Mouse (Mus musculus) hindbrain, embryonic 12.5 days (tissue): ENCODE measurements at regions not wholly inside any gene's neighbourhood (a gene's known extent, or its start where the extent isn't known, plus 50 kb on each side); places are given as distances from the start of the nearest gene placed in this dataset.
A peak's percentile ranks its signal among the peaks of the same experiment; 100 is the strongest.

ENCODE experiments used
- ATAC-seq: fragments of 200-750 bp; cut with Nextera tagmentation; 2 replicates; pipeline ENCODE4 v1.8.0; 2017; ENCODE audit warnings: moderate TSS enrichment; ENCODE audit not compliant: low FRiP score
- H3K27ac ChIP-seq: fragments of 300-500 bp; sonication (generic); 2 replicates; pipeline ENCODE4 v1.5.1; 2016; ENCODE audit warnings: mild to moderate bottlenecking
- H3K27me3 ChIP-seq: fragments of 300-500 bp; sonication (generic); 2 replicates; pipeline ENCODE4 v1.6.1; 2016; ENCODE audit warnings: mild to moderate bottlenecking
- H3K36me3 ChIP-seq: fragments of 300-500 bp; sonication (generic); 2 replicates; pipeline ENCODE4 v1.6.1; 2016; ENCODE audit warnings: mild to moderate bottlenecking
- H3K4me1 ChIP-seq: fragments of 300-500 bp; sonication (generic); 2 replicates; pipeline ENCODE4 v1.6.1; 2016
- H3K4me2 ChIP-seq: fragments of 300-500 bp; sonication (generic); replicated peaks from 2 replicates; pipeline ENCODE4 v1.6.1; 2016; ENCODE audit warnings: mild to moderate bottlenecking
- H3K4me3 ChIP-seq: fragments of 300-500 bp; sonication (generic); 2 replicates; pipeline ENCODE4 v1.5.1; 2016; ENCODE audit warnings: mild to moderate bottlenecking
- H3K9ac ChIP-seq: fragments of 300-500 bp; sonication (generic); 2 replicates; pipeline ENCODE4 v1.6.1; 2016; ENCODE audit warnings: mild to moderate bottlenecking, moderate library complexity
- H3K9me3 ChIP-seq: fragments of 300-500 bp; sonication (generic); replicated peaks from 2 replicates; pipeline ENCODE4 v1.6.1; 2016; ENCODE audit warnings: mild to moderate bottlenecking
- WGBS: fragments of 180-500 bp; shearing (Covaris S2); methylation state at CpG from one replicate; pipeline ENCODE4 v1.1.7; 2016; 5-methylcytosine and 5-hydroxymethylcytosine counted together

DNA sequence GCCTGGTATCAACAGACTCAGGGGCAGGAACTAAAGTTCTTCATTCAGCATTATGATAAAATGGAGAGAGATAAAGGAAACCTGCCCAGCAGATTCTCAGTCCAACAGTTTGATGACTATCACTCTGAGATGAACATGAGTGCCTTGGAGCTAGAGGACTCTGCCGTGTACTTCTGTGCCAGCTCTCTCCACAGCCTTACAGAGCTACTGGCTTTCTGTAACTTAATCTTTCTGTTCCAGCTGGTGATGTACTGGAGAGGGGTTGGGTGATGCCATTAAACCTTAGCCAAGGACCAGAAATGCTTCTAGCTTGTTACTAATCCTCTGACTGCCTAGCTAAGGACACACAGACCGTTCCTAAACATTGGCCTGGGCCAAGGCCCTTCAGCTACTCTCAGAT, 83.9 kb upstream of the 2210010C04Rik start:
- Histone ChIP-seq H3K9ac (no peak overlapping the region), H3K27me3 (no peaks in the 10 kb centered on the region), H3K4me2 (no peak overlapping the region), H3K36me3 (no peaks in the 10 kb centered on the region), H3K4me1 (peaks cover 5% of the 10 kb centered on the region; the same call in 1 of the 2 replicates), H3K27ac (no peak overlapping the region), H3K9me3 (no peaks in the 10 kb centered on the region), H3K4me3 (no peak overlapping the region)
- WGBS = 80% methylated on average over 2 of the region's 2 CpGs
- no peak for ATAC-seq

DNA sequence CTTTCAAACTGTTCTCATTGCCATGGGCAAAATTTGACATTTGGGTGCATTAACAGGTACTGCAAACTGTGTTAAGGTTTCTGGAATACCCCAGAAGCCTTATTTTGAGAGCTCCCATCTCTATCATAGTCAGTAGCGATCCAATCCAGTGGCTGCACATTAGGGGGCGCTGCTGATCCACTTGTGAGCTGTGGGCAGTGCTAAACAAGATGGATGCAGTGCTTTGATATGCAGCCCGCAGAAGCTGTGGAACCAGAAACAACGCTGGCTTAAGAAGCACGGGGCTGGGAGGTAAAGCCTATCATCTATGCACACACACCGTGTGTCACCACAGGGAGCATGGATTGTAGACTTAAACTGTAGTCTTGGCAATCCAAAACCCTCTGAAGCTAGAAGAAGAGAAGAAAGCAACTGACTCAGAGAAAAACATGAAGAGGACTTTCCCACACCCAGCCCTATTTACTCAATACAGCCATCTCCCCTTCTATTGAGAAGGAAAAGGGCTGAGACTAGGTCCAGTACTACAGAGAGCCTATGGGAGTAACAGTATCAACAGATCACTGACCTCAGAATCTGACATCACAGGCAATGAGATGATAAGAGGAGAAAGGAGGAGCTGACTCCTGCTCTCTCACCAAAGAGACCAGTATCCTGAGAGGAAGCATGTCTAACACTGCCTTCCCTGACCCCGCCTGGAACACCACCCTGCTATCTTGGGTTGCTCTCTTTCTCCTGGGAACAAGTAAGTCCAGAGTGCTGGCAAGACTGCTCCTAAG, 83.1 kb upstream of the 2210010C04Rik start:
- no peaks in the 10 kb centered on the region for H3K9me3 ChIP-seq
- 0 out of 2 replicates have a peak overlapping the region, but pooled peaks have one; percentile 22 for H3K4me2 ChIP-seq

DNA sequence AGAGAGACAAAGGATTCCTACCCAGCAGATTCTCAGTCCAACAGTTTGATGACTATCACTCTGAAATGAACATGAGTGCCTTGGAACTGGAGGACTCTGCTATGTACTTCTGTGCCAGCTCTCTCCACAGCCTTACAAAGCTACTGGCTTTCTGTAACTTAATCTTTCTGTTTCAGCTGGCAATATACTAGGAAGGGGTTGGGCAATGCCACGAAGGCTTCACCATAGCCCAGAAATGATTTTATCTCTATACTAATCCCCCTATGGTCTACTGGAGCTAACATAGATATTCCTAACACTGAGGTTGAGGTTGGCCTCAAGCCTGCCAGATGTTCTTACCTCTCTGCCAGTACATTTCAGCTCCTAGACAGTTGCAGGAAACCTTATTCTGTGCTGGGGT, 78.6 kb upstream of the 2210010C04Rik start:
- H3K36me3 ChIP-seq = no peaks in the 10 kb centered on the region
- no peak overlapping the region for H3K4me3 ChIP-seq
- H3K4me2 ChIP-seq = no peak overlapping the region
- H3K9ac ChIP-seq = no peak overlapping the region
- ATAC-seq = no peak
- WGBS = 68% methylated on average over 1 of the region's 1 CpGs
- peaks cover 5% of the 10 kb centered on the region; the same call in 1 of the 2 replicates for H3K4me1 ChIP-seq
- H3K27me3 ChIP-seq = no peaks in the 10 kb centered on the region
- H3K27ac ChIP-seq = no peak overlapping the region
- H3K9me3 ChIP-seq = no peaks in the 10 kb centered on the region

More for the DNA sequence above, 83.1 kb upstream of the 2210010C04Rik start:
- 14% methylated on average over 7 of the region's 7 CpGs for WGBS
- no peak overlapping the region for H3K27ac ChIP-seq
- no peak overlapping the region for H3K4me3 ChIP-seq
- no peak overlapping the region for H3K9ac ChIP-seq
- no peaks in the 10 kb centered on the region for H3K27me3 ChIP-seq
- peaks cover 5% of the 10 kb centered on the region; the same call in 1 of the 2 replicates for H3K4me1 ChIP-seq
- no peaks in the 10 kb centered on the region for H3K36me3 ChIP-seq
- ATAC-seq = peak; percentile 54; the same call in 1 of the 2 replicates

DNA sequence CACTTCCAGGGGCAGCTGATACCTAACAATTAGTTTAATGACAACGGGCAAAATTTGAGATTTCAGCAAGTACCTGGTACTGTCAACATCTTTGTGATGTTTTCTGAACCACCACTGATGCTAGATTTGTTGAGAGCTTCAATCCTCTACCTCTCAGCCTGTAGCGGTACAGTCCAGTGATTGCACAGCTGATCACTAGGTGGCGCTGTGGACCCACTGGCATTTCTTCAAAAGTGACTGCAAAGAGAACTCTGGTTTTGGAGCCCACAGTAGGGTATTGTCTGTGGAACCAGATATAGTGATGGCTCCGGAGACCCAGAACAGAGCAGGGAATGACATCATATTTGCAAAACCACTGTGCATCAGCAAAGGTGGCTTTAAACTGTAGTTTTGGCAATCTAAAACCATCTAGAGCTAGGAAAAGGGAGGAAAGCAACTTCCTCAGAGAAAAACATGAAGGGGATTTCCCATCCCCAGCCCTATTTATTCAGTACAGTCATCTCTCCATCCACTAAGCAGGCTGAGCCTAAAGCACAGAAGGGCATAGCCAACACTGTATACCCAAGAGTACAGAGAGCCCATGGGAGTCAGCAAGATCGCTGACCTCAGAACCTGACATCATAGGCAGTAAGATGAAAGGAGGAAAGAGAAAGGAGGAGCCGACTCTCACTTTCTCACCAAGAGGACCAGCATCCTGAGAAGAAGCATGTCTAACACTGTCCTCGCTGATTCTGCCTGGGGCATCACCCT, 77.7 kb upstream of the 2210010C04Rik start:
- Histone ChIP-seq H3K27me3 (no peaks in the 10 kb centered on the region), H3K4me2 (no peak overlapping the region), H3K9ac (no peak overlapping the region), H3K36me3 (no peaks in the 10 kb centered on the region), H3K27ac (no peak overlapping the region), H3K4me1 (no peaks in the 10 kb centered on the region), H3K4me3 (no peak overlapping the region), H3K9me3 (no peaks in the 10 kb centered on the region)
- 45% methylated on average over 7 of the region's 7 CpGs for WGBS
- no peak for ATAC-seq

DNA sequence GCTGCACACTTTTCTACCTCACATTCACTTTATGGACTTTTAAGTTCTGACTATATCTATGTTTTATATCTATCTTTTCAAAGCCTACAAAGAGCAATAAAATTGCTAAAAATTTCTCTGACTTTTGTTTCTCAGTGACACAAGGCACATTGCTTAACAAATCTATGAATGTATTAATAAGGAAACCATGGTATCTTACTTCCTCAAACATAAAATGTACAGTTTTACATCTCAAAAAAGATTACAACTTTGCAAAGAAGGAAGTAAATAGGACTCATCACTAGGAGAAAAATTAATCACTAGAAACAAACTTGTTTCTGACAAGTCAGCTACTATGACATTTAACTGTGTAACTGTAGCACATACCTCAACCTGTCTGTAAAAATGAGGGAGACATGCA, 76.5 kb upstream of the 2210010C04Rik start:
- H3K36me3 ChIP-seq = no peaks in the 10 kb centered on the region
- ATAC-seq = no peak

DNA sequence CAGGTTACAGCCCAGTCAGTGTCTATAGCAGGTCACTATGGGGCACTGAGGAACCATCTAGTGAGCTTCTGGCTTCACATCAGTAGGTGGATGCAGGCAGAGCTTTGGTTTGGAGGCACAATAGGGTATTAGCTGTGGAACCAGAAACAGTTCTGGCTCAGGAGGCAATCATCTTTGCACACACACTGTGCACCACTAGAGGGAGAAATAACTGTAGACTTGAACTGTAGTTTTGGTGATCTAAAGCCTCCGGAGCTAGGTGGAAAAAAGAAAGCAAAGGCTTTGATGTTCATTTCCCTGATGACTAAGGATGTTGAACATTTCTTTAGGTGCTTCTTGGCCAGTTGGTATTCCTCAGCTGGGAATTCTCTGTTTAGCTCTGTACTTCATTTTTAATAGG, 73.6 kb upstream of the 2210010C04Rik start:
- no peak for ATAC-seq
- Histone ChIP-seq H3K9me3 (no peaks in the 10 kb centered on the region), H3K27me3 (no peaks in the 10 kb centered on the region), H3K4me2 (no peak overlapping the region), H3K27ac (no peak overlapping the region), H3K9ac (no peak overlapping the region), H3K36me3 (no peaks in the 10 kb centered on the region), H3K4me3 (no peak overlapping the region), H3K4me1 (no peaks in the 10 kb centered on the region)
- 50% methylated on average over 1 of the region's 1 CpGs for WGBS

More for the DNA sequence above, 76.5 kb upstream of the 2210010C04Rik start:
- H3K9ac ChIP-seq = no peak overlapping the region
- no peak overlapping the region for H3K27ac ChIP-seq
- H3K27me3 ChIP-seq = no peaks in the 10 kb centered on the region
- no peak overlapping the region for H3K4me2 ChIP-seq
- H3K9me3 ChIP-seq = no peaks in the 10 kb centered on the region
- no peaks in the 10 kb centered on the region for H3K4me1 ChIP-seq
- no peak overlapping the region for H3K4me3 ChIP-seq

DNA sequence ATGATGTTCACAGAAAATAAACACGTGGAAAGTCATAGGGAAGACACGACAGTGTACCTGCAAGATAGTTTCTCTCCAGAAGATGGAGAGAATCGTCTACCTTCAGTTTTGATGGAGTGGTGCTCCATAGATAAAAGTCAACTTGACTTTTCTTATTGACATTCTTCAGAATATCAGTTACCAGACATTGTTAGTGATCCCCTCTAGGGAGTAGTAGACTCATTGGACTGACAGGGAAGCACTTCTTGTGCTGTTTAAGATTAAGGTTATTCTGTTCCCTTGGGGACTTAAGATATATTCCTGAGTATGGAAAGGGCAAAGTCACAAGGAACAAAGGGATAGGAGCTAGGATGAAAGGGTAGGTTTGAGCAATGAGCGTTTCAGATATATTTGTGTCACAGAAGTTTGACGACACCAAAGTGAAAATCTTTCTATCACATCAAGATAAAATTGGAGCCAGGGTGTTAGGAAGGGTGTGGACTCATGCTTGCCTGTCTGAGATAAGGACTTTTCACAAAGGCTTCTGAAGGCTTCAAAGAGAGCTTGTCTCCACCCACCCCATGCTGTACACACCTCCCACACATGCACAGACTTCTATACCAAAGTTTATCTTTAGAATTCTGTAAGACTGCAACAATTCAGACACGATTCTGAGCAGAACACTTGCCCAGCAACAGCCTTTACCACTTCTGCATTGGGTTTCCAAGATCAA, 68.5 kb upstream of the 2210010C04Rik start:
- H3K4me1 ChIP-seq = no peaks in the 10 kb centered on the region
- no peak for ATAC-seq
- no peak overlapping the region for H3K4me3 ChIP-seq
- no peak overlapping the region for H3K4me2 ChIP-seq
- WGBS = 80% methylated on average over 6 of the region's 6 CpGs
- H3K36me3 ChIP-seq = no peaks in the 10 kb centered on the region
- no peaks in the 10 kb centered on the region for H3K27me3 ChIP-seq
- no peak overlapping the region for H3K27ac ChIP-seq
- no peak overlapping the region for H3K9ac ChIP-seq
- H3K9me3 ChIP-seq = no peaks in the 10 kb centered on the region

DNA sequence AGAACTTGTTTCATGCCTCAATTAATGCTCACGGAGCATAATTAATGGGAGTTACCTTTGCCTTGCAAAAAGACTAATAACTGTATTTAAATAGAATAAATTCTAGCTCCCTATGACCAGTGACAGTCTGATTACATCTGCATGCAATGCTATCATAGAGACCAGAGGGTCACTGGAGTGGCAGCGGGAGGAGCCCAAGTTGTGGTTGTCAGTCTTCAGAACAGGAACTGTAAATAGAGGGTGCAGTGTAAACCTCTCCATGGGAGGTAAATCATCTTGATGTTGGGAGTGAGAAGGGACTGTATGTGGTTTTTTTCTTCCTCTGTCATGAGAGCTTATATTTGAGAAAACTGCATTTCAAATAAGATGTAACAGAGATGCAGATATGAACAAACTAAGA, 66.7 kb upstream of the 2210010C04Rik start:
- no peaks in the 10 kb centered on the region for H3K36me3 ChIP-seq
- no peaks in the 10 kb centered on the region for H3K27me3 ChIP-seq
- no peak overlapping the region for H3K4me3 ChIP-seq
- H3K27ac ChIP-seq = no peak overlapping the region
- 79% methylated on average over 2 of the region's 2 CpGs for WGBS
- H3K9me3 ChIP-seq = no peaks in the 10 kb centered on the region
- H3K9ac ChIP-seq = no peak overlapping the region
- no peaks in the 10 kb centered on the region for H3K4me1 ChIP-seq
- no peak for ATAC-seq
- no peak overlapping the region for H3K4me2 ChIP-seq

DNA sequence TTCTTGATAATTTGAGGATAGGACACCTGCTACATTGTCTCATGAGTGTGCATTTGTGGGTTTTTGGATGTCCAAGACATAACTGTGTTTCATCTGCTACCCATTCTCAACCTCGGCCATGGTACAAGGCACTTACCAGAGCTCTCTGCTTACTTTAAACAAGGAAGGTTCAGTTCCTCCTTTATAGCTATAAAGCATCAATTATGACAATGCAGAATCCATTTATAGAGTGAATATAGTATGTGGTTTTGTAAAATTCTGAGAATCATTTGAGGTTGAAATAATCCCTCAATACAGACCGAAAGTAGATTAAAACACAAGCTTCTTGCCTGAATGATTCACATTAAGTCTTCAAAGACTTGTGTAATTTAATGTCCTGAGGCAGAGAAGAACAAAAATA, 64.9 kb upstream of the 2210010C04Rik start:
- 91% methylated on average over 2 of the region's 2 CpGs for WGBS
- H3K9ac ChIP-seq = no peak overlapping the region
- ATAC-seq = no peak

DNA sequence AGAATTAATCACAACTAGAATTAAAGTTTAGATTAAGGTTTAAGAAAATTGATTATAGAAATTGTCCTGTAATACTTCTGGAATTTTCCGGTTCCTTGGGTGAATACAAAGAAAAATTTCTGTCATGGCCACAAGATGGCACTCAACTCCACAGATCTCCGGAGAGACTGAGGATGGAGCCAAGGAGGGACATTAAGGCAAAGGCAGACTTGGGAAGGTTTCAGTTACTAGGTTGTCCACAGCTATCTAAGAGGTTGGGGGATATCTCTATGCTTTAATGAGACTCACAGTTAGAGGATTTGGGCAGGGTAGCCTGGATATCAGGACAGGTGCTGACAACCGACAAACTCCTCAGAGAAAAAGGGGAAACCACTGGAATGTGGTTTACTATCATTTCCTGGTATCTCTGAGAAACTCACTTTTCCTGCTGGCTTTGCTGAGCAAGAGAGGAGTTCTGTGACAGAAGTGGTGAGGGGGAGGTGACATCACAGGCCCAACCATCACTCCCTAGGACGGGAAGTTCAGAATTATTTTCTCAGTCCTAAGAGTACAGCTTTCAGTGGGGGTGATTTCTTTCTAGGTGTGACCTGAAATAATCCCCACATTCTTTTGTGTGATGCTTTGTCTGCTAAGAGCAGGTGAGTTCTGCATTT, 56.0 kb upstream of the 2210010C04Rik start:
- no peaks in the 10 kb centered on the region for H3K9me3 ChIP-seq
- H3K4me2 ChIP-seq = no peak overlapping the region
- H3K27me3 ChIP-seq = no peaks in the 10 kb centered on the region
- H3K4me1 ChIP-seq = no peaks in the 10 kb centered on the region
- H3K36me3 ChIP-seq = no peaks in the 10 kb centered on the region
- no peak for ATAC-seq
- no peak overlapping the region for H3K9ac ChIP-seq
- 56% methylated on average over 4 of the region's 4 CpGs for WGBS
- H3K27ac ChIP-seq = no peak overlapping the region
- H3K4me3 ChIP-seq = no peak overlapping the region

More for the DNA sequence above, 64.9 kb upstream of the 2210010C04Rik start:
- no peaks in the 10 kb centered on the region for H3K4me1 ChIP-seq
- H3K27me3 ChIP-seq = no peaks in the 10 kb centered on the region
- H3K4me3 ChIP-seq = no peak overlapping the region
- H3K4me2 ChIP-seq = no peak overlapping the region
- H3K36me3 ChIP-seq = no peaks in the 10 kb centered on the region
- H3K27ac ChIP-seq = no peak overlapping the region
- no peaks in the 10 kb centered on the region for H3K9me3 ChIP-seq
